Mouse (Mus musculus): ENCODE results near the gene Fam72a. TPM values are rescaled to one million over a fixed set of nuclear protein-coding genes. Genes with fewer than 3 reads are reported as not detected.

The Fam72a gene
- polyA plus RNA-seq, 1 experiment from 2014 or later = 0.77 TPM

- no peak for ATAC-seq
- Histone ChIP-seq H3K9ac (ENCODE audit: low read depth, low read length) (peak overlapping the region; percentile 88), H3K9me3 (replicated peaks; ENCODE audit: control insufficient read depth, low read length, poor library complexity, severe bottlenecking) (no peaks in the 10 kb centered on the region), H3K27ac (ENCODE audit: low read length) (peak overlapping the region; percentile 90), H3K4me2 (ENCODE audit: low read length) (peak overlapping the region; percentile 63), H3K4me1 (ENCODE audit: control insufficient read depth, insufficient read depth, low read length) (peaks cover 36% of the 10 kb centered on the region), H3K36me3 (ENCODE audit: control insufficient read depth, insufficient read depth, low read length) (no peaks in the 10 kb centered on the region), H3K4me3 (ENCODE audit: low read depth, low read length) (peak overlapping the region; percentile 86), H3K27me3 (ENCODE audit: control insufficient read depth, insufficient read depth, low read depth, low read length) (no peaks in the 10 kb centered on the region)
- under 1% methylated on average over 26 of the region's 26 CpGs for WGBS
These were observed 2.6 kb upstream of the Fam72a start for GRCm38 (mm10) chr1:131525101-131525585.

- H3K27me3 ChIP-seq (ENCODE audit: control insufficient read depth, insufficient read depth, low read depth, low read length) = no peaks in the 10 kb centered on the region
- peak overlapping the region; percentile 63 for H3K4me2 ChIP-seq (ENCODE audit: low read length)
- no peak for ATAC-seq
- H3K9me3 ChIP-seq (replicated peaks; ENCODE audit: control insufficient read depth, low read length, poor library complexity, severe bottlenecking) = no peaks in the 10 kb centered on the region
- WGBS = 0% methylated on average over 40 of the region's 41 CpGs
- H3K4me3 ChIP-seq (ENCODE audit: low read depth, low read length) = peak overlapping the region; percentile 86
- peak overlapping the region; percentile 88 for H3K9ac ChIP-seq (ENCODE audit: low read depth, low read length)
- no peaks in the 10 kb centered on the region for H3K36me3 ChIP-seq (ENCODE audit: control insufficient read depth, insufficient read depth, low read length)
- H3K4me1 ChIP-seq (ENCODE audit: control insufficient read depth, insufficient read depth, low read length) = peaks cover 30% of the 10 kb centered on the region
- peak overlapping the region; percentile 90 for H3K27ac ChIP-seq (ENCODE audit: low read length)
These were observed 2.0 kb upstream of the Fam72a start for GRCm38 (mm10) chr1:131525586-131526271.

GRCm38 (mm10) chr1:131526371-131527270, 1.1 kb upstream of the Fam72a start:
- no peaks in the 10 kb centered on the region for H3K9me3 ChIP-seq (replicated peaks; ENCODE audit: control insufficient read depth, low read length, poor library complexity, severe bottlenecking)
- peak overlapping the region; percentile 90 for H3K27ac ChIP-seq (ENCODE audit: low read length)
- H3K27me3 ChIP-seq (ENCODE audit: control insufficient read depth, insufficient read depth, low read depth, low read length) = no peaks in the 10 kb centered on the region
- peak overlapping the region; percentile 86 for H3K4me3 ChIP-seq (ENCODE audit: low read depth, low read length)
- H3K4me1 ChIP-seq (ENCODE audit: control insufficient read depth, insufficient read depth, low read length) = peaks cover 23% of the 10 kb centered on the region
- under 1% methylated on average over 76 of the region's 81 CpGs for WGBS
- H3K36me3 ChIP-seq (ENCODE audit: control insufficient read depth, insufficient read depth, low read length) = no peaks in the 10 kb centered on the region
- peak; percentile 49 for ATAC-seq
- H3K4me2 ChIP-seq (ENCODE audit: low read length) = peak overlapping the region; percentile 63
- peak overlapping the region; percentile 88 for H3K9ac ChIP-seq (ENCODE audit: low read depth, low read length)

- no peak for ATAC-seq
- peak overlapping the region; percentile 53 for H3K27ac ChIP-seq (ENCODE audit: low read length)
- under 1% methylated on average over 34 of the region's 34 CpGs for WGBS
These were observed 391 bp downstream of the Fam72a start for GRCm38 (mm10) chr1:131528081-131528507.

GRCm38 (mm10) chr1:131528561-131529166, 961 bp downstream of the Fam72a start:
- Histone ChIP-seq H3K36me3 (ENCODE audit: control insufficient read depth, insufficient read depth, low read length) (no peaks in the 10 kb centered on the region), H3K4me1 (ENCODE audit: control insufficient read depth, insufficient read depth, low read length) (peaks cover 6% of the 10 kb centered on the region), H3K9ac (ENCODE audit: low read depth, low read length) (no peak overlapping the region), H3K27me3 (ENCODE audit: control insufficient read depth, insufficient read depth, low read depth, low read length) (no peaks in the 10 kb centered on the region), H3K9me3 (replicated peaks; ENCODE audit: control insufficient read depth, low read length, poor library complexity, severe bottlenecking) (no peaks in the 10 kb centered on the region), H3K27ac (ENCODE audit: low read length) (no peak overlapping the region), H3K4me3 (ENCODE audit: low read depth, low read length) (peak overlapping the region; percentile 59), H3K4me2 (ENCODE audit: low read length) (peak overlapping the region; percentile 96)
- 2% methylated on average over 9 of the region's 9 CpGs for WGBS
- no peak for ATAC-seq

More at GRCm38 (mm10) chr1:131528081-131528507, 391 bp downstream of the Fam72a start:
- Histone ChIP-seq H3K9me3 (replicated peaks; ENCODE audit: control insufficient read depth, low read length, poor library complexity, severe bottlenecking) (no peaks in the 10 kb centered on the region), H3K4me3 (ENCODE audit: low read depth, low read length) (peak overlapping the region; percentile 59), H3K36me3 (ENCODE audit: control insufficient read depth, insufficient read depth, low read length) (no peaks in the 10 kb centered on the region), H3K4me1 (ENCODE audit: control insufficient read depth, insufficient read depth, low read length) (peaks cover 10% of the 10 kb centered on the region), H3K27me3 (ENCODE audit: control insufficient read depth, insufficient read depth, low read depth, low read length) (no peaks in the 10 kb centered on the region), H3K4me2 (ENCODE audit: low read length) (peak overlapping the region; percentile 96), H3K9ac (ENCODE audit: low read depth, low read length) (peak overlapping the region; percentile 43; the same call in 1 of the 2 replicates)

- no peaks in the 10 kb centered on the region for H3K9me3 ChIP-seq (replicated peaks; ENCODE audit: control insufficient read depth, low read length, poor library complexity, severe bottlenecking)
- no peak overlapping the region for H3K4me2 ChIP-seq (ENCODE audit: low read length)
- no peak for ATAC-seq
- no peaks in the 10 kb centered on the region for H3K36me3 ChIP-seq (ENCODE audit: control insufficient read depth, insufficient read depth, low read length)
- H3K9ac ChIP-seq (ENCODE audit: low read depth, low read length) = no peak overlapping the region
- no peaks in the 10 kb centered on the region for H3K27me3 ChIP-seq (ENCODE audit: control insufficient read depth, insufficient read depth, low read depth, low read length)
- WGBS = 94% methylated on average over 4 of the region's 4 CpGs
- no peak overlapping the region for H3K4me3 ChIP-seq (ENCODE audit: low read depth, low read length)
- H3K4me1 ChIP-seq (ENCODE audit: control insufficient read depth, insufficient read depth, low read length) = no peaks in the 10 kb centered on the region
- H3K27ac ChIP-seq (ENCODE audit: low read length) = no peak overlapping the region
These were observed 12.1 kb downstream of the Fam72a start for GRCm38 (mm10) chr1:131539771-131540170.

GRCm38 (mm10) chr1:131540795-131541194, 13.1 kb downstream of the Fam72a start:
- Histone ChIP-seq H3K27me3 (ENCODE audit: control insufficient read depth, insufficient read depth, low read depth, low read length) (no peaks in the 10 kb centered on the region), H3K4me2 (ENCODE audit: low read length) (no peak overlapping the region), H3K9me3 (replicated peaks; ENCODE audit: control insufficient read depth, low read length, poor library complexity, severe bottlenecking) (no peaks in the 10 kb centered on the region), H3K4me1 (ENCODE audit: control insufficient read depth, insufficient read depth, low read length) (no peaks in the 10 kb centered on the region), H3K36me3 (ENCODE audit: control insufficient read depth, insufficient read depth, low read length) (no peaks in the 10 kb centered on the region), H3K9ac (ENCODE audit: low read depth, low read length) (no peak overlapping the region), H3K27ac (ENCODE audit: low read length) (no peak overlapping the region), H3K4me3 (ENCODE audit: low read depth, low read length) (no peak overlapping the region)
- no peak for ATAC-seq
- whole genome bisulfite sequencing = 33% methylated on average over 5 of the region's 5 CpGs

- Histone ChIP-seq H3K27ac (ENCODE audit: low read length) (no peak overlapping the region), H3K4me1 (ENCODE audit: control insufficient read depth, insufficient read depth, low read length) (no peaks in the 10 kb centered on the region), H3K27me3 (ENCODE audit: control insufficient read depth, insufficient read depth, low read depth, low read length) (no peaks in the 10 kb centered on the region), H3K9me3 (replicated peaks; ENCODE audit: control insufficient read depth, low read length, poor library complexity, severe bottlenecking) (no peaks in the 10 kb centered on the region), H3K4me2 (ENCODE audit: low read length) (no peak overlapping the region), H3K36me3 (ENCODE audit: control insufficient read depth, insufficient read depth, low read length) (no peaks in the 10 kb centered on the region), H3K4me3 (ENCODE audit: low read depth, low read length) (no peak overlapping the region), H3K9ac (ENCODE audit: low read depth, low read length) (no peak overlapping the region)
- no peak for ATAC-seq
- 64% methylated on average over 3 of the region's 3 CpGs for WGBS
These were observed 13.7 kb downstream of the Fam72a start for GRCm38 (mm10) chr1:131541431-131541830.

Data from midbrain, embryonic 16.5 days (tissue).